Mouse (Mus musculus) neural tube, embryonic 11.5 days (tissue): Measurements from ENCODE around the gene Cd200r2. TPM values are rescaled to one million over a fixed set of nuclear protein-coding genes. Genes with fewer than 3 reads are reported as not detected.
"Not testable (repeated sequence)": the region's sequence is repeated elsewhere in the genome, so short reads cannot be mapped to it uniquely, and the experiment has no call there.

ENCODE experiments used
- ATAC-seq: fragments of 200-750 bp; cut with Nextera tagmentation; 2 replicates; pipeline ENCODE4 v1.8.0; 2017; ENCODE audit warnings: moderate number of reproducible peaks, mild to moderate bottlenecking, moderate TSS enrichment, moderate library complexity; ENCODE audit not compliant: insufficient read depth, low FRiP score, low TSS enrichment
- DNase-seq: peaks from one replicate; pipeline ENCODE4 v3.0.0-alpha.2; 2015; ENCODE audit warnings: low spot score
- H3K27ac ChIP-seq: fragments of 300-500 bp; sonication (generic); 2 replicates; pipeline ENCODE4 v1.5.1; 2014; ENCODE audit warnings: low read depth, mild to moderate bottlenecking, low read length
- H3K27me3 ChIP-seq: fragments of 300-500 bp; sonication (generic); 2 replicates; pipeline ENCODE4 v1.6.1; 2014; ENCODE audit warnings: mild to moderate bottlenecking, low read length, mixed read lengths; ENCODE audit not compliant: control insufficient read depth, insufficient read depth
- H3K36me3 ChIP-seq: fragments of 300-500 bp; sonication (generic); 2 replicates; pipeline ENCODE4 v1.6.1; 2014; ENCODE audit warnings: mild to moderate bottlenecking, low read length, moderate library complexity, mixed read lengths; ENCODE audit not compliant: control insufficient read depth, insufficient read depth
- H3K4me1 ChIP-seq: fragments of 300-500 bp; sonication (generic); 2 replicates; pipeline ENCODE4 v1.6.1; 2014; ENCODE audit warnings: low read length, mixed read lengths; ENCODE audit not compliant: control insufficient read depth, insufficient read depth
- H3K4me2 ChIP-seq: fragments of 300-500 bp; sonication (generic); 2 replicates; pipeline ENCODE4 v1.6.1; 2014; ENCODE audit warnings: low read depth, mild to moderate bottlenecking, moderate library complexity
- H3K4me3 ChIP-seq: fragments of 300-500 bp; sonication (generic); 2 replicates; pipeline ENCODE4 v1.5.1; 2014; ENCODE audit warnings: low read depth, low read length
- H3K9ac ChIP-seq: fragments of 300-500 bp; sonication (generic); 2 replicates; pipeline ENCODE4 v1.6.1; 2014; ENCODE audit warnings: mild to moderate bottlenecking, low read length
- H3K9me3 ChIP-seq: fragments of 300-500 bp; sonication (generic); 2 replicates; pipeline ENCODE4 v1.6.1; 2016; ENCODE audit warnings: low read length; ENCODE audit not compliant: control insufficient read depth
- WGBS: fragments of 180-500 bp; shearing (Covaris S2); extraction: QIAGEN DNeasy Blood & Tissue Kit; methylation state at CpG from one replicate; pipeline ENCODE4 v1.1.7; 2014; 5-methylcytosine and 5-hydroxymethylcytosine counted together
- polyA plus RNA-seq: library from polyadenylated mRNA; unstranded; fragments of >200 nt; fragmentation: Nextera tagmentation; extraction: Ambion mirVana; gene quantifications from 2 replicates; pipeline ENCODE4 v1.2.1, GENCODE M21; 2014

Cd200r2 gene
- not detected in 2 replicates for polyA plus RNA-seq

- H3K27ac ChIP-seq = no peak within 1 kb of the TSS
- no peaks in the 10 kb centered on the region for H3K36me3 ChIP-seq
- no peak within 1 kb of the TSS for H3K9ac ChIP-seq
- no peaks in the 10 kb centered on the region for H3K27me3 ChIP-seq
- no peak within 1 kb of the TSS for H3K4me3 ChIP-seq
- no peak for ATAC-seq
- H3K9me3 ChIP-seq = no peaks in the 10 kb centered on the region
- DNase-seq = no peak
- H3K4me1 ChIP-seq = no peaks in the 10 kb centered on the region
- 93% methylated on average over 2 of the region's 2 CpGs for WGBS
- H3K4me2 ChIP-seq = no peak within 1 kb of the TSS
These were observed at the start of gene Cd200r2 for GRCm38 (mm10) chr16:44866797-44867196. Cd200r2 (plus strand) TSS chr16:44867097.

GRCm38 (mm10) chr16:44818010-44818409 is 48.9 kb upstream of the Cd200r2 start:
- no peak for DNase-seq
- Histone ChIP-seq H3K9ac (no peak overlapping the region), H3K36me3 (no peaks in the 10 kb centered on the region), H3K4me1 (no peaks in the 10 kb centered on the region), H3K27me3 (no peaks in the 10 kb centered on the region), H3K4me3 (no peak overlapping the region), H3K27ac (no peak overlapping the region), H3K9me3 (no peaks in the 10 kb centered on the region), H3K4me2 (no peak overlapping the region)
- WGBS = 57% methylated on average over 1 of the region's 1 CpGs
- ATAC-seq = no peak

GRCm38 (mm10) chr16:44820545-44820944 is 46.4 kb upstream of the Cd200r2 start:
- H3K9ac ChIP-seq = no peak overlapping the region
- H3K4me3 ChIP-seq = no peak overlapping the region
- no peaks in the 10 kb centered on the region for H3K9me3 ChIP-seq
- no peaks in the 10 kb centered on the region for H3K27me3 ChIP-seq
- DNase-seq = no peak
- H3K4me2 ChIP-seq = no peak overlapping the region
- no peaks in the 10 kb centered on the region for H3K36me3 ChIP-seq
- H3K4me1 ChIP-seq = no peaks in the 10 kb centered on the region
- WGBS = 89% methylated on average over 4 of the region's 4 CpGs
- no peak for ATAC-seq
- no peak overlapping the region for H3K27ac ChIP-seq

GRCm38 (mm10) chr16:44832286-44832685 is 34.6 kb upstream of the Cd200r2 start:
- no peaks in the 10 kb centered on the region for H3K36me3 ChIP-seq
- no peak overlapping the region for H3K4me3 ChIP-seq
- H3K9me3 ChIP-seq = no peaks in the 10 kb centered on the region
- H3K27ac ChIP-seq = no peak overlapping the region
- 69% methylated on average over 3 of the region's 3 CpGs for WGBS
- no peaks in the 10 kb centered on the region for H3K4me1 ChIP-seq
- H3K9ac ChIP-seq = no peak overlapping the region
- ATAC-seq (no peak), DNase-seq (no peak)
- no peaks in the 10 kb centered on the region for H3K27me3 ChIP-seq
- H3K4me2 ChIP-seq = no peak overlapping the region

GRCm38 (mm10) chr16:44833189-44833588 is 33.7 kb upstream of the Cd200r2 start:
- not testable (repeated sequence) for H3K4me3 ChIP-seq, H3K4me2 ChIP-seq, H3K9ac ChIP-seq, DNase-seq, H3K36me3 ChIP-seq, ATAC-seq, H3K27me3 ChIP-seq, H3K27ac ChIP-seq, H3K9me3 ChIP-seq, H3K4me1 ChIP-seq
- WGBS = 48% methylated on average over 2 of the region's 2 CpGs

- H3K27ac ChIP-seq = no peak overlapping the region
- no peak for ATAC-seq
- no peak for DNase-seq
- H3K4me1 ChIP-seq = no peaks in the 10 kb centered on the region
- no peak overlapping the region for H3K4me3 ChIP-seq
- no peaks in the 10 kb centered on the region for H3K36me3 ChIP-seq
- 67% methylated on average over 1 of the region's 1 CpGs for WGBS
- H3K4me2 ChIP-seq = no peak overlapping the region
- no peaks in the 10 kb centered on the region for H3K27me3 ChIP-seq
- no peak overlapping the region for H3K9ac ChIP-seq
- H3K9me3 ChIP-seq = no peaks in the 10 kb centered on the region
These were observed 8.3 kb downstream of the Cd200r2 start for GRCm38 (mm10) chr16:44875178-44875577.

GRCm38 (mm10) chr16:44876625-44877024 is 9.7 kb downstream of the Cd200r2 start:
- ATAC-seq (no peak), DNase-seq (no peak)
- Histone ChIP-seq H3K27ac (no peak overlapping the region), H3K36me3 (no peaks in the 10 kb centered on the region), H3K4me3 (no peak overlapping the region), H3K9me3 (no peaks in the 10 kb centered on the region), H3K4me2 (no peak overlapping the region), H3K4me1 (no peaks in the 10 kb centered on the region), H3K9ac (no peak overlapping the region), H3K27me3 (no peaks in the 10 kb centered on the region)
- 70% methylated on average over 5 of the region's 5 CpGs for WGBS

- Histone ChIP-seq H3K9me3 (no peaks in the 10 kb centered on the region), H3K9ac (no peak overlapping the region), H3K4me1 (no peaks in the 10 kb centered on the region), H3K36me3 (no peaks in the 10 kb centered on the region), H3K4me2 (no peak overlapping the region), H3K27ac (no peak overlapping the region), H3K27me3 (no peaks in the 10 kb centered on the region), H3K4me3 (no peak overlapping the region)
- no peak for ATAC-seq
- DNase-seq = no peak
- WGBS = 90% methylated on average over 6 of the region's 6 CpGs
These were observed 10.7 kb downstream of the Cd200r2 start for GRCm38 (mm10) chr16:44877595-44877994.

GRCm38 (mm10) chr16:44890814-44891213 is 23.9 kb downstream of the Cd200r2 start:
- H3K27me3 ChIP-seq = no peaks in the 10 kb centered on the region
- H3K4me2 ChIP-seq = no peak overlapping the region
- 31% methylated on average over 1 of the region's 1 CpGs for WGBS
- H3K36me3 ChIP-seq = no peaks in the 10 kb centered on the region
- DNase-seq (no peak), ATAC-seq (no peak)
- H3K4me3 ChIP-seq = no peak overlapping the region
- no peak overlapping the region for H3K27ac ChIP-seq
- no peak overlapping the region for H3K9ac ChIP-seq
- no peaks in the 10 kb centered on the region for H3K4me1 ChIP-seq
- no peaks in the 10 kb centered on the region for H3K9me3 ChIP-seq
